Mouse (Mus musculus): Measurements from ENCODE around the gene Slc16a12. TPM values are rescaled to one million over a fixed set of nuclear protein-coding genes. Genes with fewer than 3 reads are reported as not detected.

Slc16a12 gene
- polyA plus RNA-seq, 1 experiment, result 0.33 TPM

GRCm38 (mm10) chr19:34627496-34627895 is 119.6 kb downstream of the Slc16a12 start:
- Histone ChIP-seq H3K4me3 (ENCODE audit: control insufficient read depth, low read depth, low read length) (no peak overlapping the region), H3K36me3 (ENCODE audit: control insufficient read depth, insufficient read depth, low read length) (no peaks in the 10 kb centered on the region), H3K27ac (ENCODE audit: control insufficient read depth, insufficient read depth, low read depth, low read length) (no peak overlapping the region), H3K27me3 (ENCODE audit: control insufficient read depth, insufficient read depth, low read length) (no peaks in the 10 kb centered on the region), H3K4me1 (ENCODE audit: control insufficient read depth, insufficient read depth, low read length) (no peaks in the 10 kb centered on the region)
- TF ChIP-seq CTCF (IDR thresholded peaks at IDR 0.05; ENCODE audit: control insufficient read depth, insufficient read depth, insufficient replicate concordance, low read depth, low read length) (no peak), POLR2A (IDR thresholded peaks at IDR 0.05; ENCODE audit: control insufficient read depth, low read depth, low read length) (no peak)

- TF ChIP-seq CTCF (IDR thresholded peaks at IDR 0.05; ENCODE audit: control insufficient read depth, insufficient read depth, insufficient replicate concordance, low read depth, low read length), result no peak
- H3K36me3 ChIP-seq (ENCODE audit: control insufficient read depth, insufficient read depth, low read length), result no peaks in the 10 kb centered on the region
- no peak overlapping the region for H3K27ac ChIP-seq (ENCODE audit: control insufficient read depth, insufficient read depth, low read depth, low read length)
- H3K4me3 ChIP-seq (ENCODE audit: control insufficient read depth, low read depth, low read length), result no peak overlapping the region
- H3K4me1 ChIP-seq (ENCODE audit: control insufficient read depth, insufficient read depth, low read length), result no peaks in the 10 kb centered on the region
- no peaks in the 10 kb centered on the region for H3K27me3 ChIP-seq (ENCODE audit: control insufficient read depth, insufficient read depth, low read length)
Observed at GRCm38 (mm10) chr19:34624663-34625062, 122.4 kb downstream of the Slc16a12 start.

DNA sequence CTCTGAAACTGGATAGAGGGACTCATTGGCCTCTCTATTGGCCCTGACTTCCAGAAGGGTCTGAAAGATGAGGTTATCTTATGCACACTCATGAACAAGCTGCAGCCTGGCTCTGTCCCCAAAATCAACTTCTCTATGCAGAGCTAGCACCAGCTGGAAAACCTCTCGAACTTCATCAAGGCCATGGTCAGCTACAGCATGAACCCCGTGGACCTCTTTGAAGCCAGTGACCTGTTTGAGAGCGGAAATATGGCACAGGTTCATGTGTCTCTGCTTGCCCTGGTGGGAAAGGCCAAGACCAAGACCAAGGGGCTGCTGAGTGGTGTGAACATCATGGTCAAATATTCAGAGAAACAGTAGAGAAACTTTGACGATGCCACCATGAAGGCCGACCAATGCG is 123.3 kb downstream of the Slc16a12 start:
- TF ChIP-seq CTCF (IDR thresholded peaks at IDR 0.05; ENCODE audit: control insufficient read depth, insufficient read depth, insufficient replicate concordance, low read depth, low read length) (no peak), POLR2A (IDR thresholded peaks at IDR 0.05; ENCODE audit: control insufficient read depth, low read depth, low read length) (no peak)
- no peak overlapping the region for H3K4me3 ChIP-seq (ENCODE audit: control insufficient read depth, low read depth, low read length)

GRCm38 (mm10) chr19:34620871-34621270 is 126.2 kb downstream of the Slc16a12 start:
- no peak overlapping the region for H3K27ac ChIP-seq (ENCODE audit: control insufficient read depth, insufficient read depth, low read depth, low read length)
- TF ChIP-seq CTCF (IDR thresholded peaks at IDR 0.05; ENCODE audit: control insufficient read depth, insufficient read depth, insufficient replicate concordance, low read depth, low read length) (no peak), POLR2A (IDR thresholded peaks at IDR 0.05; ENCODE audit: control insufficient read depth, low read depth, low read length) (no peak)
- no peaks in the 10 kb centered on the region for H3K27me3 ChIP-seq (ENCODE audit: control insufficient read depth, insufficient read depth, low read length)
- no peak overlapping the region for H3K4me3 ChIP-seq (ENCODE audit: control insufficient read depth, low read depth, low read length)
- no peaks in the 10 kb centered on the region for H3K36me3 ChIP-seq (ENCODE audit: control insufficient read depth, insufficient read depth, low read length)
- H3K4me1 ChIP-seq (ENCODE audit: control insufficient read depth, insufficient read depth, low read length), result no peaks in the 10 kb centered on the region

More for the DNA sequence above, 123.3 kb downstream of the Slc16a12 start:
- Histone ChIP-seq H3K27me3 (ENCODE audit: control insufficient read depth, insufficient read depth, low read length) (no peaks in the 10 kb centered on the region), H3K27ac (ENCODE audit: control insufficient read depth, insufficient read depth, low read depth, low read length) (no peak overlapping the region), H3K4me1 (ENCODE audit: control insufficient read depth, insufficient read depth, low read length) (no peaks in the 10 kb centered on the region), H3K36me3 (ENCODE audit: control insufficient read depth, insufficient read depth, low read length) (no peaks in the 10 kb centered on the region)

Other genes starting within 250 kb of the Slc16a12 start
- gene Lipa, start 219.8 kb downstream of the Slc16a12 start, polyA plus RNA-seq (2012; rRNA removed), result 3.0 and 3.8 TPM in 2 replicates
- gene Ifit2, start 196.6 kb downstream of the Slc16a12 start, polyA plus RNA-seq (2012; rRNA removed), result 0.05 and 0.14 TPM in 2 replicates
- gene Ifit3, start 163.8 kb downstream of the Slc16a12 start, polyA plus RNA-seq (2012; rRNA removed), result 0.30 and 0.37 TPM in 2 replicates
- not detected in 2 replicates for gene Ifit1bl1, start 145.3 kb downstream of the Slc16a12 start, polyA plus RNA-seq (2012; rRNA removed)
- gene Ifit3b, start 139.3 kb downstream of the Slc16a12 start, polyA plus RNA-seq (2012; rRNA removed), result 0.14 TPM in 1 of 2 replicates, not detected in the other
- not detected in 2 replicates for gene Ifit1bl2, start 106.5 kb downstream of the Slc16a12 start, polyA plus RNA-seq (2012; rRNA removed)
- 0.15 and 0.16 TPM in 2 replicates for gene Ifit1, start 106.4 kb downstream of the Slc16a12 start, polyA plus RNA-seq (2012; rRNA removed)
- gene Pank1, start 132.2 kb upstream of the Slc16a12 start, polyA plus RNA-seq (2012; rRNA removed), result 3.1 and 6.4 TPM in 2 replicates
- 4.0 and 4.1 TPM in 2 replicates for gene Kif20b, start 175.1 kb upstream of the Slc16a12 start, polyA plus RNA-seq (2012; rRNA removed)